In genomic region chr5:105623074-105623713, GRCm38 (mm10) we compare ENCODE assay signal across 15 mouse cellular contexts.
A peak's percentile ranks its signal among the peaks of the same experiment; 100 is the strongest.
DNase-seq lines count a peak whose midpoint lies in the region; ATAC-seq and TF ChIP-seq lines count a peak whose summit lies in the region.
"Had no signal": no experiment of that assay in that cellular context is flagged by ENCODE, and none has a peak within 500 bp of the region (broad histone marks: within the 10 kb centered on the region; RNA-seq: fewer than 3 reads in every experiment).

No protein-coding gene starts in this region.

- no peaks in the 10 kb centered on the region for H3K36me3 ChIP-seq in kidney, embryonic 14.5 days (ENCODE audit: control insufficient read depth, insufficient read depth, low read length)
- no peaks in the 10 kb centered on the region for H3K36me3 ChIP-seq in forebrain, embryonic 13.5 days (ENCODE audit: poor library complexity, severe bottlenecking)
- H3K36me3 ChIP-seq: embryonic facial prominence, embryonic 12.5 days; forebrain, embryonic 15.5 days; liver, embryonic 15.5 days had no signal

- no peak overlapping the region for H3K9ac ChIP-seq in kidney, embryonic 14.5 days (ENCODE audit: low read depth, low read length)
- no peak overlapping the region for H3K9ac ChIP-seq in forebrain, embryonic 13.5 days
- H3K9ac ChIP-seq: embryonic facial prominence, embryonic 12.5 days; forebrain, embryonic 15.5 days; hindbrain, embryonic 14.5 days; liver, embryonic 15.5 days had no signal

- WGBS in kidney, embryonic 14.5 days, result 57% methylated on average over 4 of the region's 4 CpGs
- 34% methylated on average over 4 of the region's 4 CpGs for WGBS in lung, adult 2 months
- 76% methylated on average over 4 of the region's 4 CpGs for WGBS in forebrain, embryonic 13.5 days

- H3K4me2 ChIP-seq in kidney, embryonic 14.5 days (replicated peaks; ENCODE audit: low read depth, low read length), result no peak overlapping the region
- no peak overlapping the region for H3K4me2 ChIP-seq in forebrain, embryonic 13.5 days
- H3K4me2 ChIP-seq: embryonic facial prominence, embryonic 12.5 days; forebrain, embryonic 15.5 days; hindbrain, embryonic 14.5 days; liver, embryonic 15.5 days had no signal

- H3K27me3 ChIP-seq in kidney, embryonic 14.5 days (ENCODE audit: control insufficient read depth, insufficient read depth, low read length), result no peaks in the 10 kb centered on the region
- no peaks in the 10 kb centered on the region for H3K27me3 ChIP-seq in forebrain, embryonic 13.5 days
- H3K27me3 ChIP-seq: embryonic facial prominence, embryonic 12.5 days; forebrain, embryonic 15.5 days had no signal

- TF ChIP-seq POLR2A in lung, adult 2 months (IDR thresholded peaks at IDR 0.05; ENCODE audit: borderline replicate concordance, extremely low read depth, low read depth, low read length), result no peak

- no peak for ATAC-seq in kidney, embryonic 14.5 days (ENCODE audit: low FRiP score, low TSS enrichment)
- ATAC-seq in forebrain, embryonic 13.5 days, result no peak
- ATAC-seq: forebrain, embryonic 15.5 days had no signal

- no peak overlapping the region for H3K4me3 ChIP-seq in kidney, embryonic 14.5 days (ENCODE audit: low read length)
- no peak overlapping the region for H3K4me3 ChIP-seq in lung, adult 2 months (replicated peaks; ENCODE audit: extremely low read depth, low read depth, low read length)
- no peak overlapping the region for H3K4me3 ChIP-seq in forebrain, embryonic 13.5 days
- H3K4me3 ChIP-seq: embryonic facial prominence, embryonic 12.5 days; forebrain, embryonic 15.5 days; liver, embryonic 15.5 days had no signal

- peak; percentile 29 for DNase-seq in embryo, embryonic 10 days (ENCODE audit: low spot score)
- no peak for DNase-seq in embryo, embryonic 10.5 days (ENCODE audit: low spot score)
- DNase-seq in kidney, adult 9 months, result no peak
- DNase-seq in lung, postnatal 25 days (ENCODE audit: low spot score), result peak; percentile 37
- DNase-seq in lung, adult 2 months, result no peak
- DNase-seq in cerebellum, postnatal 36 days, result no peak
- DNase-seq: cerebellum, adult 18-20 months; gastrocnemius, postnatal 36 days; right cerebral cortex, postnatal 4 days had no signal

- TF ChIP-seq CTCF in lung, adult 2 months (IDR thresholded peaks at IDR 0.05; ENCODE audit: insufficient read depth, low read length), result no peak

- H3K27ac ChIP-seq in kidney, embryonic 14.5 days (ENCODE audit: low read depth, low read length), result peak overlapping the region; percentile 73; the same call in 1 of the 2 replicates
- no peak overlapping the region for H3K27ac ChIP-seq in forebrain, embryonic 13.5 days
- H3K27ac ChIP-seq: embryonic facial prominence, embryonic 12.5 days; forebrain, embryonic 15.5 days; hindbrain, embryonic 14.5 days; liver, embryonic 15.5 days had no signal

- H3K9me3 ChIP-seq in kidney, embryonic 14.5 days (ENCODE audit: control insufficient read depth, low read length), result no peaks in the 10 kb centered on the region
- H3K9me3 ChIP-seq in forebrain, embryonic 13.5 days (replicated peaks), result no peaks in the 10 kb centered on the region
- H3K9me3 ChIP-seq: embryonic facial prominence, embryonic 12.5 days; forebrain, embryonic 15.5 days; liver, embryonic 15.5 days had no signal

- H3K4me1 ChIP-seq in kidney, embryonic 14.5 days (ENCODE audit: control insufficient read depth, insufficient read depth, low read length), result no peaks in the 10 kb centered on the region; the same call in 1 of the 2 replicates
- H3K4me1 ChIP-seq in lung, adult 2 months (ENCODE audit: control insufficient read depth, insufficient read depth, low read length), result peaks cover 34% of the 10 kb centered on the region
- H3K4me1 ChIP-seq in forebrain, embryonic 13.5 days, result no peaks in the 10 kb centered on the region
- H3K4me1 ChIP-seq: forebrain, embryonic 15.5 days; liver, embryonic 15.5 days had no signal

Comparison
In these comparisons a context has a peak if more than half of its experiments do, and no peak if none do; other contexts are left out.
1. DNase-seq: peak in embryo, embryonic 10 days (single experiment) and lung, postnatal 25 days (single experiment); none in embryo, embryonic 10.5 days (single experiment), kidney, adult 9 months (single experiment), lung, adult 2 months (single experiment) and cerebellum, postnatal 36 days (0 of 2).